Mouse (Mus musculus) megakaryocyte, embryonic 14.5 days (primary cell): ENCODE measurements around the gene Oas1g.

Experiments used
- FLI1 ChIP-seq: IDR thresholded peaks from 2 replicates; pipeline ENCODE4 v1.6.1; 2012; ENCODE audit warnings: low read length, inconsistent platforms, mixed read lengths
- GATA1 ChIP-seq: IDR thresholded peaks from 3 replicates; pipeline ENCODE4 v1.6.1; 2012; ENCODE audit warnings: mixed read lengths, low read length, inconsistent platforms, borderline replicate concordance

DNA sequence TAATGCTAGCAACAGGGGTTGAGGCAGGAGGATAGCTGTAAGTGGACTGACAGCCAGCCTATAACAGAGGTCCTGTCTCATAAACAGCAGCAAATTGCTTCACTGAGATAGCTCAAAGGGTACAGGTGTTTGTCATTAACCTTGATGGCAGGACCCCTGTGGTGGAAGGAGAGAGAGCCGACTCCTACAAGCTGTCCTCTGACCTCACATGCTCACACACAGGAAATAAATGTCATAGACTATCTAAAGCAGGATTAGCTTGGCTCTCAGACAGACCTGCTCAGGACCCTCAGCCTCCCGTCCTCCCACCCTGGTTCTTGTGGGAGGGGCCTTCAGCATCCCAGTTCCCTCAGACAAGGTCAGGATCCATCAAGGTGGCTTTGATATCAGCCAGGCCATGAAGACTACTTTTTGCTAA, 4.8 kb upstream of the Oas1g start:
- TF ChIP-seq FLI1: no peak
- no peak for TF ChIP-seq GATA1
